Mouse (Mus musculus) hindlimb bud, embryonic 11.5 days (tissue): ENCODE results near the gene Gnaq.

ENCODE experiments used
- DNase-seq: peaks from one replicate; pipeline ENCODE4 v3.0.0-alpha.2; 2012; ENCODE audit warnings: low read depth, low spot score; ENCODE audit errors: extremely low spot score

Gene Gnaq

DNA sequence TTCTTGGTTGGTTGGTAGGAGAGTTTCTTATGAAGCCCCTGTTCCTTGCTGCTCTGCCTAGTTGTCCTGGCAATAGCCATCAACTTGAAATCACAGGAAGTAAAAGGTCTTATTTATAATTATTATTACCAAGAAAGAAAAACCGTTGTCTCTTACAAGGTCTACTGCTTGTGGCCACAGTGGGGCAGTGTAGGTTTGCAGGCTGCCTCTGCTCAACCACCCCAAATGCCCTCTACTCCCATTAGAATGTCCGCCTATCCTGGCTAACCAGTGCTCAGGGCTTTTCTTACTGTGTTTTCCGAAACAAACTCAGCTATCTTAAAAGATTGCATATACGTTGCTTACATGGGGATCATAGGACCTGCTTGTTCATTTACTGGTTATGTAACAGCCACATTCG lies 226.3 kb downstream of the Gnaq start:
- no peak for DNase-seq

DNA sequence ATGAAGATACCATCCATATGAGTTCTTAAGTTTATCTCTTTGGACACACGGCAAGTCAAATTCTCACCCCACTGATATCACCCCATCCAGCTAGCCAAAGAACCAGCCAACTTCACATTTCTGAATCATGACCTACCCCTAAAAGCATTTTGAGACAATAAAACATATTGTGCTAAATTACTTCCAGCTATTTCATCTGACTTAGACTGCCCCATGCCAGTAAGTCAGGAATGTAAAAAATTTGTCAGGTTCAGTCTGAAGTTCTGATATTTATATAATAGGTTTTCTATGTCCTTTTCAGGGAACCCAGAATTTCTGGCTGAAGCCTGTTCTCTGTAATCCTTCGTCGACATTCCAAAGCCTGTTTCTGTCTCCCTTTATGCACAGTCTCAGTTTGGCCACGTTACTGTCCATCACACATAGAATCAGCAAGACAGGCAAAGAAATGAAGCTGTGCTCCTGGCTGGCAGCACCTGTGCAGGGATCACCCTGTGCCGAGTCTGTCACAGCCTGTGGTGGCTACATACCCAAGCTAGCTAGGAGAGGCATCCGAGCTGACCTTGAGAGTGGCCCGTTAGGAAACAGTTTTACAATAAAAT lies 233.9 kb downstream of the Gnaq start:
- no peak for DNase-seq

DNA sequence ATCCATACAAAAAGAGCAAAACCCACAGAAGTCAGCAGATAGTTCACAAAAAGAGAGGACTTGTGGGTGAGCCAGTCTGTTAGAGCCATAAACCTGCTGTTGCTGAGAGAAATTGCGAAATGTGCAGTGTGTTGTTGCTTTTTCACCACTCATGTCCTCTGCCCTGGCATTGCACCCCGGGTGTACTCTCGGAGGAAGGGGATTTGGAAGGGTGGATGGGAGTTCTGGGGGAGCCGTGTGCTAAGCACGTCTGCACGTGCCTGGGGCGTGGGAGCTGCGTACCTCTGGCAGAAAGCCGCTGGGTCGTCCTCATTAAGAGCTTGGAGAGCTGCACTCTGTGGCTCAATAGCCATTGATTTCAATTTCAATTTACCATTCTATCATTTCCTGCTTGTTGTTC lies 234.6 kb downstream of the Gnaq start:
- DNase-seq = no peak

DNA sequence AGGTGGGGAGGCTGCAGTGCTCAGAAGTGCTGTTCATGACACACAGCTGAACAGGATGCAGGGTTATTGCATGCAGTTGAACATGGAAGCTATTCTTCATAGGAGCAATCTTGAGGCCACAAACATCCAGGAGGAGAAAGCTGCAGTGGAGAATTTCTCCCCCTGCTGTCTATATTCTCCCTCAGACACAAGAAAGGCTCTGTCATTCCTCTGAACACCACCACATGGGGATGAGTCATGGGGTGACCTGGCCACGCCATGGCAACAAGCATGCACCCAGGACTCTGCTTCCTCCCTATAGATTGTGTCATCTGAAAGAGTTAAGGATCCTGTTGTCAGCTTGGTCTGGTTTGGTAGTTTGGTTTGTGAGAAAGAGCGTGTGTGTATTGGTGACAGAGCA lies 239.0 kb downstream of the Gnaq start:
- no peak for DNase-seq

DNA sequence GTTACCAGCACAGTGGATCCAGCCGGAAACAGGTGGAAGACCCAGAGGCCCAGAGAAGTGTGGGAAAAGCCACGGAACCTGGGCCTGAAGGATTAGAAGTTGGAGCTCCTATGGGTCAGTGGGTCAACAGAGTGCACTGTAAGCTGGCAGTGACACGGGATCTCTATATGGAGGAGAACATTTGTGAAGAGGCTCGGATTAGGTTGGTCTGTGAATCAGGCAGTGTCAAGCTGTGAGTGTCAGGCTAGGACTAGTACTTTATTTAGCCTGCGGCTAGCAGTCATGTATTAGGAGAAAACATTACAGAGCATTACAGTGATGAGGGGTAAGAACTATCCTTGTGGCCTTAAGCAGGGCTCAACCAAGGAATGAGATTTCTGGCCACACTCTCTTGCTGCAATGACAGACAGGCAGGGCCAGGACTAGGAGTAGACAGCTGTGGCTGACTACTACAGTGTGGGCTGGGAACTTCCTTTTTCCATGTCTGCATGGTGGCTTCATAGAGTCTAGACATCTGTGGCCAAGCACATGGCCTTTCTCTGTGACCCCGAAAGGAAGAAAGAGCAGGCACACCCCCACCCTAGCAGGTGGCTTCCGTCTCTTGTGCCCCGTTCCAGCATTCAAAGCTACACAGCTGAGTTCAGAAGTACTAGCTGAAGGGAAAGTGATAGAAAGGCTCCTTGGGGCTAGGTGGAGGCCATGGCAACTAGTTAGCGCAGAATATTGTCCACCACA lies 240.3 kb downstream of the Gnaq start:
- DNase-seq = no peak

DNA sequence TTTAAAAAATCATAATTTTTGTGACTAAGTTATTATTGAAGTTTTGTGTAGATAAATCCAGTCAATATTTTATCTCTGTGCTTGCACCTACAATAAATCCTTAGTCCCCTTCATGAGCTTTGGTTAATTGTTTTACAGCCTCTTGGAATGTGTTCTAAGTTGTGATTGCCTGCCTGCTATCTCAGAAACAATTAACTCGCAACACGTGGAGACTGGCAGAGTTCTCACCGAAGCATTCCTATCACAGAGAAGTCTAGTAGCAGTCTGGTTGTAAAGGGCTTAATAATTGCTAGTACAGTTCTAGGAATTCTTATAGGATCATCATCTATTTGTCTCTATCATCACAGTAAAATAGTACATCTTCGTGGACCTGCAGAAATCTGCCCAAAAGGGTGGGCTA lies 243.2 kb downstream of the Gnaq start:
- no peak for DNase-seq

DNA sequence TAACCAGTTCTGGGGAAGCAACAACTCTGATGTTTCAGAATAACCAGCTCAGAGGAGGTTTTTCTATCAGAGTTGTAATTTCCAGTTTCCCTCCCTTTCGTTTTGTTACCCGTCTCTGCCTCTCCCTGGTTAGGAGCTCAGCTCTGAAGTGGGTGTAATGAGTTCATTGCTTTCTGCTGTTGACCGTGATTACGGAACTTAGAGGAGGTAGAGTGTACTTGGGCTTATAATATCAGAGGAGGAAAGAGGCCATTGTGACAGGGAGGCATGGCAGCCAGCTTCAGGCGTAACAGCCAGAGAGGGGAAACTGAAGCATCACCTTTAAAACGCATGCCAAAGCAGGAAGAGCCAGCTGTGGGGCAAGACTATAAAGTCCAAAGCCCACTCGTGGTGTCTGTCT lies 245.9 kb downstream of the Gnaq start:
- no peak for DNase-seq

DNA sequence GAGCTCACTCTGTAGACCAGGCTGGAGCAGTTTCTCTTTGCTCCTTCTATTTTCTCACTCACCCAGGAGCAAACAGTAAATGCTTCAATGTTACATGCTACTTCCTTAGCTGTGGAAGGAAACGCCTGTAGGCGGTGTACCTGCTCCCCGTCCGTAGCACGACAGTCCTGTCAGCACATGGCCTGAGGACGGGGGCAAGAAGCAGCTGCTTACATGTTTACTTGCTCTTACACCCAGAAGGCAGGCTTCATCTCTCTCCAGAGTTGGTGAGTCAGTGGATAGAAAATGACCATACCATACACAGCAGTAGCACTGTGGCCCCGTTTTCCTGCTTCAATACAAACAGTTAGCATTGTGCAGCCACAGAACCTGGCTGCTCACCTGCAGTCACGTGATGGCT lies 247.1 kb downstream of the Gnaq start:
- DNase-seq = no peak

DNA sequence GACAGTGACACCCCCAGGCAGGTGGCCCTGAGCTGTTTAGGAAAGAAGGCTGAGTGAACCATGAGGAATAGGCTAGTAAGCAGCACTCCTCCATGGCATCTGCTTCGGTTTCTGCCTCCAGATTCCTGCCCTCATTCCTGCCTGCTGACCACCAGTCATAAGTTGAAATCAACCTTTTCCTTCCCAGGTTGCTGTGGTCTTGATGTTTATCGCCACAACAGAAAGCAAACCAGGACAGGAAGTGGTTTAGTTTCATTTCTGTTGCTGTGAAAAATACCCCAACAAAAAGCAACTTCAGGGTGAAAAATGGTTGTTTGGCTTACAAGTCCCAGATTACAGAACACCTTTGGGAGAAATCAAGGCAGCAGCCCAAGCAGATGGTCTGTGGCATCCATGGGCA lies 249.8 kb downstream of the Gnaq start:
- DNase-seq = no peak

DNA sequence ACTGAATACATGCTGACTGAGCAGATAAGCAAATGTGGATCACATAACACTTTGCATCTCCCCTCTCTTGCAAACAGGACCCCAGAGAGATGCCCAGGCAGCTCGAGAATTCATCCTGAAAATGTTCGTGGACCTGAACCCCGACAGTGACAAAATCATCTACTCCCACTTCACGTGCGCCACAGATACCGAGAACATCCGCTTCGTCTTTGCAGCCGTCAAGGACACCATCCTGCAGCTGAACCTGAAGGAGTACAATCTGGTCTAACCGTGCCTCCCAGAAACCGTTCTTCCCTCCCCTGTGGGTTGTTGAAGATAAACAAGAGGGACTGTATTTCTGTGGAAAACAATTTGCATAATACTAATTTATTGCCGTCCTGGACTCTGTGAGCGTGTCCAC lies 250.5 kb downstream of the Gnaq start:
- no peak for DNase-seq

DNA sequence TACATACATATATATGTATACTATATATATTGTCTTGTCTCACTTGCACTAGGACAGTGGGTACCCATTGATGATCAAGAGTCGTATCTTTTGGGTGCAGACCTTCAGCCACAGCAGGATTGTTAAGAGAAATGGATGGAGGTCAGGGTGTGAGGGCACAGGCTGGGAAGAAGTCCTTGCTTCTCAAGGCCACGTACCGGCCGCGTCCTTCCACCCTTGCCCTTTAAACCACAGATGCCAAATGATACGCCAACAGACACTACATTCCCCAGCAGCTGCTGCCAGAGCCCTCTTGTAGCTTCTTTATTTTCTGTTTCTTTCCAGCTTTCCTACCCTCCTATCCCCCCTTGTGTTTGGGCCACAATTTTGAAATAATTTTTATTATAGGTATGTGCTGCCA lies 251.5 kb downstream of the Gnaq start:
- no peak for DNase-seq

DNA sequence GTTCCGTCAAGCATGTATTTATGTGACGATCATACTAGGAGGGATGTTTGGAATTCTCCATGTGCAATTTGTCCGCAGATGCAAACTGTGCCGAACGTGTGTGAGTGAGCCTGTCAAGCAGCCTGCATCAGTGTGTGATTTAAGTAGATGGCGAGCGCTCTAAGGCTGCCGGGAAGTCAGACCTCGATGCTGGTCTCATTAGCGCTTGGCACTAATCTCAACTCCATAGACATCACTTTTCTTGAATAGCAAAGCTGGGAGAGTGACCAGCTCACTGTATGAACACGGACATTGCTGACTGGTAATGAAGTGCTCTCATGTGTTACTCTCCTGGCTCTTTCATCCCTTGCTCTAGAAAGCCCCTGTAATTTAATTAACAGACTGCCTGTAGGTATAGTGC lies 252.3 kb downstream of the Gnaq start:
- no peak for DNase-seq

DNA sequence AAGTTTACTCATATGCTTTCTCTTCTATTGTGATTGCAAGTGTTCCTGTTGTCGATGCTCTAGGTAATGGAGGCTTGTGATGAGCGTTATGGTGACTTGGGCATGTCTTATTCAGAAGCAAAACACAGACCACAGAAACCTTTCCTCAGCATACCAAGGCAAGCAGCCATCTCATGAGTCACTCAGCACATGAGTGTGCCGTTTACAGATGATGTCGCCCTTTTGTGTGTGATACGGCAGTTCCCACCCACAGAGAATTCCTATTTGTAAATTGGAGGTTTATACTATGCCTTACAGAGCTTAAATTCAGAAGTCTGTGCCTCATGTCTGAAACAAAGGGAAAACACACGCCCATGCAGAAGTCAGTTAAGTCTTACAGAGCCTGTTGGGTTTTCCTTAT lies 253.9 kb downstream of the Gnaq start:
- DNase-seq = no peak

DNA sequence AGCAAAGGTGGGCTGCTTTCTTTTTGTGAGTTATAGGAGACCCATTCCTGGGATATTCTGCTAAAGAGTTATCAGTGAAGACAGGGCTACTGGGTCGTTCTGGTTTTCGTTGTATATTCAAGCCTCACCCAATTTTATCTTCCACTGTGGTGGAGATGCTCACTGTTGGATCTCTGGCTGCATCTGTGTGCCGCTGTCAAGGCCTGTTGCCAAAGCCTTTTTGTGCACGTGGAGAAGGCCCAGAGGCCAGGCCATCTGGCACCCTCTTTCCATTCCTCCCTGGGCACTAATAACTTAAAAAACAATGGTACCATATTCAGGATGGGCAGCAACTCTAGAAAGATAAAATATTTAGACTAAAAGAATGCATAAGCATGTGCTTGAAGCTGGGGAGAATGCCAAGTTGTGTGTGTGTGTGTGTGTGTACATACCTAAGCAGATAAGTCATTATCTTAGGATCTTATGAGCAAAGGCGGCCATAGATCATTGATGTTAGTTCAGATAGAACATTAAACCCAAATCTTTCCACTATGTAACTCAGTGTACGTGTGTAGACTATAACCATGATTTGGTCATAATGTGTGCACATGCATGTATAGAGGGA lies 257.7 kb downstream of the Gnaq start:
- no peak for DNase-seq

DNA sequence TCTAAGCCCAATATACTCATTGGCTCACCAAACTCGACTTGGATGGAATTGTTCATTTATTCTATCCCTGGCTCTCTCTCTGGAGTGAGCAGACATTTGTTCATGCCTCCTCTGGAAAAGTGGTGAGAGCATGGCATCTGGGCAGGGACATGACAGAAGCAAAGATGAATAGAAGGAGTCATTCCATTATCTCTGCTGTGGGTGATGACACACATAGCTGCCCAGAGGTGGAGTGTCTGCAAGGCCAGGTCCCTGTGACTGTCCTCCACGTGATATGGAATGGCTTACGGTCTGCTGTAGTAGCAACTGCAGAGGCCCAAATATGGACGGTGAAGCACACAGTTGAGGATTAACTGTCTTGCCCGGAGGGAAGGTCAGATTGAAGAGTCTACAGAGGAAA lies 261.8 kb downstream of the Gnaq start:
- no peak for DNase-seq

DNA sequence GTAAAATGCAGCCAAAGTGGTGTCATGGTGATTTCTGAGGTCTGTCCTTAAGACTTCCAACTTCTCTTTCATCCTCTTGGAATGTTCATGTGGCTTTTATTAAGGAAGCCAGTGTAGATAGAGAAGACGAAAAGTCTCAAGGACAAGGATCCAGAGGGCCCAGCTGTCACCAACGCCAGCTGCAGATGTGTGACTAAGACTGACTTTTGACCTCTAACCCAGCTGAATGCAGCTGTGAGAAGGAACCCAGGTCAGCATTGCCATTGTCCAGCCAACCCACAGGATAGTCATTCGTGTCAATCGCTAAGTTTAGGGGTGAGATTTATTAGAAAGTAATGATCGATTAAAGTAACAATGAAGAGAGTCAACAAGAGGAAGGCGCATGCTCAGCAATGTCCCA lies 270.5 kb downstream of the Gnaq start:
- DNase-seq = no peak

DNA sequence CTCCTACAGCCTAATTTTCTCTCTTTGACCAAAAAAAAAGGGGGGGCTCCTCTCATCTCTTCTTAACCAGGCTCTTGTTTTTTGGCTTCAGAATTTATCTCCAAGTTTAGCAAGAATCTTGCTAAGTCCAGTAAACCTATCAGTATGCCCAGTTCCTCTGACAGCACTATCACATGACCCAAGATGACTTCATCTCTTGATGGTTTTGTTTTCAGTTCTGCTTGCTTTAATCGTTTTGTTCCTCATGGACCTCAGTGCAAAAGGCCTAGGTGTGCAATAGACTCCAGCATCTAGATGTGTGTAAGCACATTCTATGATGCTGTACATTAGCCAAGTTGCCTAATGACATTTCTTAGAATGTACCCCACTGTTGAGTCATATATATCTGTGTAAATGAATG lies 275.1 kb downstream of the Gnaq start:
- DNase-seq = no peak

DNA sequence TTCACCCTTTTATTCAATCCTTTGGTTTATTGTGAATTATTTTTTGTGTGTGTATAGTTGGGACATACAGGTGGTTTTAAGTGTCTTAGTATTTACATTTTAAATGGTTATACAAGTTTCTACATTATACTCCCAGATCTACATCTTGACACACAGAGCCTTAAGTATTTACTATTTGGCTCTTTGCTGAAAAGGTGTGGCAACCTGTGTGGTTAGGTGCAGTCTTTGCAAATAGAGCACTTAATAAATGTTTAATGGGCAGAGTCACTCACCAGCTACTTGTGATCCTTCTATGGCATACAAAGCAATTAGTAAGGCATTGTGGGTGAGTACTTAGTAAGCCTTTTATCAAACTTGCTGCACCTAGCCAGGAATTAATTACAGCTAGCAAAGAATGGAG lies 278.7 kb downstream of the Gnaq start:
- DNase-seq = no peak

DNA sequence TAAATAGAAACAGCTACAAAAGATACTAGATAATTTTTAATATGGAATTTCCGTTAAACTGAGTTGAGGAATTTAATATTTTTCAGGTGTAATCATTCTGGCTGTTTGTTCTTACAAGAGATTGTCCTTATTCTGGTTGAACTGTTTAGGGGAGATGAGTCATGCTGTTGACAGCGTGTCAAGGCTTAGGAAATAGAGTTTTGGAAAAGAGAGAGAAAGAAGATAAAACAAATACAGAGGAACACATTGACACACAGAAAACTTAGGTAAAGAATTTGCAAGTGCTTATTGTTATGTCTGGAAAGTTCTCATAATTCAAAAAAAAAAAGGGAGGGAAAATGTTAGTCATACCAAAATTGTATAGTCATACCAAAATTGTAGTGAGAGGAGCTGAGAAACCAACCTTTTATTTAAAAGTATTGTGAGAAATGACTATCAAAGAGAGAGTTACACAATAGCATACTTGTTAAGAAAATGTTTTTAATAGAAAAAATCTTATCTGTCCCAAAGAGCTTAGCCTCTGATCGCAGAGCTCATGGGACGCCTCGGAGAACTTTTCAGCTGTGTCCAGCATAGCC lies 285.5 kb downstream of the Gnaq start:
- no peak for DNase-seq

DNA sequence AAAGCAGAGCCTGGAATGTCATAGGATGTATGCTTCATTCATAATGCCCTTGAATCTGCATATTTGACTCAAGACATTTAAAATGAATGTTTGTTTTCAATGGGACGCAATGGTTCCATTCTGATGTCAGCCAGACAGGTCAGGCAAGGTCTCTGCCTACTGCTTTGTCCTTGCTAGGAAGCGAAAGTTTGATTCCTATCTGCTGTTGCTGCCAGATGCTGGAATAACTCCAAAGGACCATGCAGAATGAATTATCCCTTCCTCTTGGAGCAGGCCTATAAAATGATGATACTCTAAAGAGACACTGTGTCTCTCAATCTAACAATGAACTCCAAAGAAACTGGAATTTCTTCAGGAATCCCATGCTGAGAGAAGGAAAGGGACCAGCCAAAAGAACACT lies 293.0 kb downstream of the Gnaq start:
- DNase-seq = no peak

DNA sequence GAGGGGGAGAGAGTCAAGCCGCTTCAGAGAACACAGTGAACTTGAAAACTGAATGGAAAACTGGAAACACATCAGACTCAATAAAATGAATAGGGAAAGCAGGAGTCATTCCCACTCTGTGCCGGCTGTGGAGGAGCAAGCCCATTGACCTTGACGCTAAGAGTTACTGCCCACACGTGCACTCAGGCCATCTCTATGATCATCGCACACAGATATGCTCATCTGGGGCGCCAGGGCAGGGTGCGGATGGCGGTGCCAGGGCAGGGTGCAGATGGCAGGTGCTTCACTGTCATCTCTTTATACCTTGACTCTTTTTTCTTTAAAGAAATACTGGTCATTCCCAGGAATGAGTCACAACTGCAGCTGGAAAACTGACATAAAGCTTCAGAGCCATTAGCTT lies 298.7 kb downstream of the Gnaq start:
- DNase-seq = no peak

DNA sequence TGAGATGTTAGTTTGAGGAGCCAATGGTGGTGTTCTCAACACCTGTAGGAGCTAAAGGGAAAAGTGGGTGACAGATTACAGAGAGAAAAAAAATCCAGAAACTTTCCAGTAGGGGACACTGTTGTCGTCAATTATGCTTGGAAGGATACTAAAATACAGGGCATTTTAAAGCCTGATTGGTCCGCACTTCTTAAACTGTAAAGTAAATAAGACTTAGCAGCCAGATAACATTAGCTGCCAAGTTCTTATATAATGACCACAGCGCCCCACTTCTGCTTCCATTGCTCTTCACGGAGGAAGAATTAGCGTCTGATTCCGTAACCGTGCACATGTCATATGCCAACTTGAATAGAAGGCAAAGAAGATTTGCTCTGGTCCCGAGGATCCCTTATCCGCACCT lies 302.2 kb downstream of the Gnaq start:
- DNase-seq = no peak
